Mouse (Mus musculus) liver, embryonic 15.5 days (tissue): ENCODE measurements at regions not wholly inside any gene's neighbourhood (a gene's known extent, or its start where the extent isn't known, plus 50 kb on each side); places are given as distances from the start of the nearest gene placed in this dataset.

Source experiments
- ATAC-seq: fragments of 200-750 bp; cut with Nextera tagmentation; 2 replicates; pipeline ENCODE4 v1.8.0; 2017; ENCODE audit warnings: moderate number of reproducible peaks, mild to moderate bottlenecking, moderate library complexity; ENCODE audit not compliant: insufficient read depth
- H3K27ac ChIP-seq: fragments of 300-500 bp; sonication (generic); replicated peaks from 2 replicates; pipeline ENCODE4 v1.5.1; 2015; ENCODE audit warnings: mild to moderate bottlenecking, inconsistent platforms
- H3K27me3 ChIP-seq: fragments of 300-500 bp; sonication (generic); 2 replicates; pipeline ENCODE4 v1.6.1; 2015; ENCODE audit warnings: mild to moderate bottlenecking, inconsistent platforms
- H3K36me3 ChIP-seq: fragments of 300-500 bp; sonication (generic); replicated peaks from 2 replicates; pipeline ENCODE4 v1.6.1; 2015; ENCODE audit warnings: moderate library complexity, mild to moderate bottlenecking, inconsistent platforms
- H3K4me1 ChIP-seq: fragments of 300-500 bp; sonication (generic); replicated peaks from 2 replicates; pipeline ENCODE4 v1.6.1; 2015; ENCODE audit warnings: inconsistent platforms
- H3K4me2 ChIP-seq: fragments of 300-500 bp; sonication (generic); 2 replicates; pipeline ENCODE4 v1.6.1; 2015; ENCODE audit warnings: moderate library complexity, mild to moderate bottlenecking, inconsistent platforms
- H3K4me3 ChIP-seq: fragments of 300-500 bp; sonication (generic); replicated peaks from 2 replicates; pipeline ENCODE4 v1.5.1; 2015; ENCODE audit warnings: mild to moderate bottlenecking, inconsistent platforms
- H3K9ac ChIP-seq: fragments of 300-500 bp; sonication (generic); 2 replicates; pipeline ENCODE4 v1.6.1; 2015; ENCODE audit warnings: moderate library complexity, mild to moderate bottlenecking, inconsistent platforms
- H3K9me3 ChIP-seq: fragments of 300-500 bp; sonication (generic); replicated peaks from 2 replicates; pipeline ENCODE4 v1.6.1; 2016; ENCODE audit warnings: inconsistent platforms
- WGBS: fragments of 180-500 bp; shearing (Covaris S2); methylation state at CpG from one replicate; pipeline ENCODE4 v1.1.7; 2015; ENCODE audit warnings: mixed read lengths; ENCODE audit not compliant: insufficient replicate concordance; 5-methylcytosine and 5-hydroxymethylcytosine counted together

GRCm38 (mm10) chr13:44413305-44413704, 316.0 kb upstream of the Jarid2 start:
- Histone ChIP-seq H3K27me3 (no peaks in the 10 kb centered on the region), H3K4me1 (peaks cover 15% of the 10 kb centered on the region), H3K36me3 (no peaks in the 10 kb centered on the region), H3K4me3 (no peak overlapping the region), H3K9me3 (no peaks in the 10 kb centered on the region; the same call in 1 of the 2 replicates), H3K27ac (no peak overlapping the region), H3K4me2 (no peak overlapping the region), H3K9ac (no peak overlapping the region)
- ATAC-seq = no peak
- WGBS = 61% methylated on average over 9 of the region's 9 CpGs

- 76% methylated on average over 7 of the region's 7 CpGs for WGBS
- H3K27ac ChIP-seq = no peak overlapping the region
- H3K4me2 ChIP-seq = no peak overlapping the region
- no peak overlapping the region for H3K9ac ChIP-seq
- H3K27me3 ChIP-seq = no peaks in the 10 kb centered on the region
- ATAC-seq = no peak
- H3K4me1 ChIP-seq = peaks cover 24% of the 10 kb centered on the region
- H3K36me3 ChIP-seq = no peaks in the 10 kb centered on the region
- H3K9me3 ChIP-seq = no peaks in the 10 kb centered on the region; the same call in 1 of the 2 replicates
- H3K4me3 ChIP-seq = no peak overlapping the region
These were observed 313.3 kb upstream of the Jarid2 start for GRCm38 (mm10) chr13:44415971-44416370.

GRCm38 (mm10) chr13:44416986-44417385, 312.3 kb upstream of the Jarid2 start:
- ATAC-seq = no peak
- Histone ChIP-seq H3K9ac (no peak overlapping the region), H3K27ac (no peak overlapping the region), H3K9me3 (no peaks in the 10 kb centered on the region; the same call in 1 of the 2 replicates), H3K4me1 (peaks cover 24% of the 10 kb centered on the region), H3K4me3 (no peak overlapping the region), H3K27me3 (no peaks in the 10 kb centered on the region), H3K4me2 (no peak overlapping the region), H3K36me3 (no peaks in the 10 kb centered on the region)
- WGBS = 8% methylated on average over 8 of the region's 8 CpGs

GRCm38 (mm10) chr13:44419056-44419455, 310.2 kb upstream of the Jarid2 start:
- Histone ChIP-seq H3K9ac (no peak overlapping the region), H3K27me3 (no peaks in the 10 kb centered on the region), H3K36me3 (no peaks in the 10 kb centered on the region), H3K9me3 (no peaks in the 10 kb centered on the region; the same call in 1 of the 2 replicates), H3K4me1 (peaks cover 24% of the 10 kb centered on the region), H3K4me2 (peak overlapping the region; percentile 41; the same call in 1 of the 2 replicates), H3K4me3 (no peak overlapping the region), H3K27ac (peak overlapping the region; percentile 63)
- peak; percentile 18; the same call in 1 of the 2 replicates for ATAC-seq
- 54% methylated on average over 8 of the region's 8 CpGs for WGBS

GRCm38 (mm10) chr13:44419472-44420226, 309.6 kb upstream of the Jarid2 start:
- Histone ChIP-seq H3K9me3 (no peaks in the 10 kb centered on the region; the same call in 1 of the 2 replicates), H3K27ac (peak overlapping the region; percentile 63), H3K9ac (no peak overlapping the region), H3K4me2 (peak overlapping the region; percentile 41), H3K4me3 (no peak overlapping the region), H3K4me1 (peaks cover 24% of the 10 kb centered on the region), H3K36me3 (no peaks in the 10 kb centered on the region), H3K27me3 (no peaks in the 10 kb centered on the region)
- 14% methylated on average over 13 of the region's 15 CpGs for WGBS
- ATAC-seq = peak; percentile 44

GRCm38 (mm10) chr13:44420227-44420592, 309.1 kb upstream of the Jarid2 start:
- Histone ChIP-seq H3K27me3 (no peaks in the 10 kb centered on the region), H3K9me3 (no peaks in the 10 kb centered on the region; the same call in 1 of the 2 replicates), H3K4me2 (peak overlapping the region; percentile 41), H3K4me1 (peaks cover 24% of the 10 kb centered on the region), H3K27ac (0 out of 2 replicates have a peak overlapping the region, but pooled peaks have one; percentile 63), H3K9ac (no peak overlapping the region), H3K4me3 (no peak overlapping the region), H3K36me3 (no peaks in the 10 kb centered on the region)
- ATAC-seq = no peak
- 22% methylated on average over 6 of the region's 6 CpGs for WGBS

GRCm38 (mm10) chr13:44420941-44421340, 308.3 kb upstream of the Jarid2 start:
- H3K27ac ChIP-seq = no peak overlapping the region
- H3K36me3 ChIP-seq = no peaks in the 10 kb centered on the region
- no peaks in the 10 kb centered on the region; the same call in 1 of the 2 replicates for H3K9me3 ChIP-seq
- no peak overlapping the region for H3K4me2 ChIP-seq
- H3K4me3 ChIP-seq = no peak overlapping the region
- H3K27me3 ChIP-seq = no peaks in the 10 kb centered on the region
- H3K4me1 ChIP-seq = peaks cover 24% of the 10 kb centered on the region
- no peak overlapping the region for H3K9ac ChIP-seq
- ATAC-seq = no peak
- WGBS = 68% methylated on average over 8 of the region's 8 CpGs

- H3K4me1 ChIP-seq = peaks cover 24% of the 10 kb centered on the region
- no peak for ATAC-seq
- no peak overlapping the region for H3K9ac ChIP-seq
- no peaks in the 10 kb centered on the region for H3K27me3 ChIP-seq
- no peak overlapping the region for H3K4me3 ChIP-seq
- H3K9me3 ChIP-seq = no peaks in the 10 kb centered on the region; the same call in 1 of the 2 replicates
- no peak overlapping the region for H3K4me2 ChIP-seq
- 63% methylated on average over 3 of the region's 3 CpGs for WGBS
- H3K36me3 ChIP-seq = no peaks in the 10 kb centered on the region
- no peak overlapping the region for H3K27ac ChIP-seq
These were observed 307.8 kb upstream of the Jarid2 start for GRCm38 (mm10) chr13:44421426-44421825.

- Histone ChIP-seq H3K27me3 (no peaks in the 10 kb centered on the region), H3K27ac (no peak overlapping the region), H3K9me3 (no peaks in the 10 kb centered on the region; the same call in 1 of the 2 replicates), H3K36me3 (no peaks in the 10 kb centered on the region), H3K4me3 (no peak overlapping the region), H3K9ac (no peak overlapping the region), H3K4me1 (peaks cover 21% of the 10 kb centered on the region), H3K4me2 (no peak overlapping the region)
- ATAC-seq = no peak
- 60% methylated on average over 5 of the region's 5 CpGs for WGBS
These were observed 307.4 kb upstream of the Jarid2 start for GRCm38 (mm10) chr13:44421922-44422321.

GRCm38 (mm10) chr13:44430492-44430891, 298.8 kb upstream of the Jarid2 start:
- 66% methylated on average over 8 of the region's 8 CpGs for WGBS
- H3K9ac ChIP-seq = no peak overlapping the region
- H3K4me3 ChIP-seq = no peak overlapping the region
- H3K4me2 ChIP-seq = no peak overlapping the region
- no peak overlapping the region for H3K27ac ChIP-seq
- ATAC-seq = no peak
- no peaks in the 10 kb centered on the region for H3K36me3 ChIP-seq
- H3K27me3 ChIP-seq = no peaks in the 10 kb centered on the region
- H3K9me3 ChIP-seq = no peaks in the 10 kb centered on the region
- no peaks in the 10 kb centered on the region for H3K4me1 ChIP-seq

GRCm38 (mm10) chr13:44437709-44438108, 291.6 kb upstream of the Jarid2 start:
- Histone ChIP-seq H3K4me1 (no peaks in the 10 kb centered on the region), H3K27ac (no peak overlapping the region), H3K4me3 (no peak overlapping the region), H3K27me3 (no peaks in the 10 kb centered on the region), H3K9ac (no peak overlapping the region), H3K9me3 (no peaks in the 10 kb centered on the region), H3K4me2 (no peak overlapping the region), H3K36me3 (no peaks in the 10 kb centered on the region)
- WGBS = 47% methylated on average over 1 of the region's 1 CpGs
- ATAC-seq = no peak
